Mouse (Mus musculus): Measurements from ENCODE around the gene Mbnl2. TPM values are rescaled to one million over a fixed set of nuclear protein-coding genes. Genes with fewer than 3 reads are reported as not detected.

The Mbnl2 gene
- polyA plus RNA-seq, 1 experiment from 2014 or later = 39.2 TPM

GRCm38 (mm10) chr14:120256146-120256545 is 19.3 kb upstream of the Mbnl2 start:
- 95% methylated on average over 2 of the region's 2 CpGs for WGBS
- Histone ChIP-seq H3K27ac (ENCODE audit: low read depth, low read length) (no peak overlapping the region), H3K9me3 (ENCODE audit: control insufficient read depth, low read length) (no peaks in the 10 kb centered on the region; the same call in 1 of the 2 replicates), H3K27me3 (ENCODE audit: control insufficient read depth, insufficient read depth, low read length) (no peaks in the 10 kb centered on the region), H3K4me3 (ENCODE audit: low read depth, low read length) (no peak overlapping the region), H3K36me3 (ENCODE audit: control insufficient read depth, insufficient read depth, low read length) (no peaks in the 10 kb centered on the region), H3K4me1 (replicated peaks; ENCODE audit: control insufficient read depth, insufficient read depth, low read length) (no peaks in the 10 kb centered on the region), H3K9ac (ENCODE audit: low read length) (no peak overlapping the region), H3K4me2 (ENCODE audit: low read depth, low read length, severe bottlenecking) (no peak overlapping the region)
- DNase-seq (ENCODE audit: low spot score) (no peak), ATAC-seq (replicated peaks; ENCODE audit: low FRiP score) (no peak)

GRCm38 (mm10) chr14:120256623-120257384 is 18.7 kb upstream of the Mbnl2 start:
- no peak for ATAC-seq (replicated peaks; ENCODE audit: low FRiP score)

GRCm38 (mm10) chr14:120257483-120257882 is 18.0 kb upstream of the Mbnl2 start:
- no peak overlapping the region for H3K4me2 ChIP-seq (ENCODE audit: low read depth, low read length, severe bottlenecking)
- no peak for ATAC-seq (replicated peaks; ENCODE audit: low FRiP score)
- no peaks in the 10 kb centered on the region for H3K27me3 ChIP-seq (ENCODE audit: control insufficient read depth, insufficient read depth, low read length)
- H3K4me1 ChIP-seq (replicated peaks; ENCODE audit: control insufficient read depth, insufficient read depth, low read length) = no peaks in the 10 kb centered on the region
- no peak for DNase-seq (ENCODE audit: low spot score)
- 88% methylated on average over 6 of the region's 6 CpGs for WGBS
- H3K9me3 ChIP-seq (ENCODE audit: control insufficient read depth, low read length) = no peaks in the 10 kb centered on the region; the same call in 1 of the 2 replicates
- H3K27ac ChIP-seq (ENCODE audit: low read depth, low read length) = no peak overlapping the region
- H3K9ac ChIP-seq (ENCODE audit: low read length) = no peak overlapping the region
- no peaks in the 10 kb centered on the region for H3K36me3 ChIP-seq (ENCODE audit: control insufficient read depth, insufficient read depth, low read length)
- no peak overlapping the region for H3K4me3 ChIP-seq (ENCODE audit: low read depth, low read length)

More at GRCm38 (mm10) chr14:120256623-120257384, 18.7 kb upstream of the Mbnl2 start:
- H3K4me2 ChIP-seq (ENCODE audit: low read depth, low read length, severe bottlenecking) = no peak overlapping the region
- H3K27me3 ChIP-seq (ENCODE audit: control insufficient read depth, insufficient read depth, low read length) = no peaks in the 10 kb centered on the region
- no peaks in the 10 kb centered on the region for H3K36me3 ChIP-seq (ENCODE audit: control insufficient read depth, insufficient read depth, low read length)
- H3K9me3 ChIP-seq (ENCODE audit: control insufficient read depth, low read length) = no peaks in the 10 kb centered on the region; the same call in 1 of the 2 replicates
- no peaks in the 10 kb centered on the region for H3K4me1 ChIP-seq (replicated peaks; ENCODE audit: control insufficient read depth, insufficient read depth, low read length)
- DNase-seq (ENCODE audit: low spot score) = no peak
- no peak overlapping the region for H3K27ac ChIP-seq (ENCODE audit: low read depth, low read length)
- 84% methylated on average over 15 of the region's 15 CpGs for WGBS
- H3K4me3 ChIP-seq (ENCODE audit: low read depth, low read length) = no peak overlapping the region
- no peak overlapping the region for H3K9ac ChIP-seq (ENCODE audit: low read length)

DNA sequence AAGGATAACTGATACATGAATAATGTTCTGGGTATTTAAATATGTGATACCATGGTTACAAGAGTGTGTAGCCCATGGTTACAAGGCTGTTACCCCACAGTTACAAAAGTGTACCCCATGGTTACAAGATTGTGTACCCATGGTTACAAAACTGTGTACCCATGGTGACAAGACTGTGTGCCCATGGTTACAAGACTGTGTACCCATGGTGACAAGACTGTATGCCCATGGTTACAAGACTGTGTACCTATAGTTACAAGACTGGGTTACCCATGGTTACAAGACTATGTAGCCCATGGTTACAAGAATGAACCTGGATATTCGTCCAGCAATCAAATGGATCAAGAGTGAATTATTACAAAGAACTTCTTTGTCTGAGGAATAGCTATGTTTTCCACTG is 16.0 kb upstream of the Mbnl2 start:
- no peaks in the 10 kb centered on the region for H3K36me3 ChIP-seq (ENCODE audit: control insufficient read depth, insufficient read depth, low read length)
- H3K27me3 ChIP-seq (ENCODE audit: control insufficient read depth, insufficient read depth, low read length) = no peaks in the 10 kb centered on the region
- no peaks in the 10 kb centered on the region; the same call in 1 of the 2 replicates for H3K9me3 ChIP-seq (ENCODE audit: control insufficient read depth, low read length)
- no peak overlapping the region for H3K4me2 ChIP-seq (ENCODE audit: low read depth, low read length, severe bottlenecking)
- ATAC-seq (replicated peaks; ENCODE audit: low FRiP score) = no peak
- no peak overlapping the region for H3K9ac ChIP-seq (ENCODE audit: low read length)
- no peak overlapping the region for H3K4me3 ChIP-seq (ENCODE audit: low read depth, low read length)
- WGBS = 72% methylated on average over 1 of the region's 1 CpGs
- no peaks in the 10 kb centered on the region for H3K4me1 ChIP-seq (replicated peaks; ENCODE audit: control insufficient read depth, insufficient read depth, low read length)
- DNase-seq (ENCODE audit: low spot score) = no peak
- no peak overlapping the region for H3K27ac ChIP-seq (ENCODE audit: low read depth, low read length)

DNA sequence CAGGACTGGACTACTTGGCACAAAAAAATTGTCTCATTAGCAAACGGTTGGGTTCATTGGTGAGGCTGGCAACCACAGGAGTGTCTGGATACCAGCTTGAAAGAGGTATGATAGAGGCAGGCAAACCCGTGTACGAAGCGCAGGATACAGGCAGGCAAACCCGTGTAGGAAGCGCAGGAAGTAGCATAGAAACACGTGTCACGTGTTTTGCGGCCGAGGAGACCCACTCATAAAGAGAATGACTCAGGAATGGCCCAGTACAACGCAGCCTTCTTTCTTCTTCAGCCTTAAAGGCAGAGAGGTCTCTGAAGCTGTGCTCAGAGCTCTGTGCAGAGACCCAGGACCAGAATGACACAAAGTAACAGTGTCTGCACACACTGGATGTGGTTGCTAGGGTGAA is 13.9 kb upstream of the Mbnl2 start:
- Histone ChIP-seq H3K27me3 (ENCODE audit: control insufficient read depth, insufficient read depth, low read length) (no peaks in the 10 kb centered on the region), H3K36me3 (ENCODE audit: control insufficient read depth, insufficient read depth, low read length) (no peaks in the 10 kb centered on the region), H3K9ac (ENCODE audit: low read length) (no peak overlapping the region), H3K4me2 (ENCODE audit: low read depth, low read length, severe bottlenecking) (no peak overlapping the region), H3K4me3 (ENCODE audit: low read depth, low read length) (no peak overlapping the region), H3K4me1 (replicated peaks; ENCODE audit: control insufficient read depth, insufficient read depth, low read length) (no peaks in the 10 kb centered on the region), H3K27ac (ENCODE audit: low read depth, low read length) (no peak overlapping the region), H3K9me3 (ENCODE audit: control insufficient read depth, low read length) (no peaks in the 10 kb centered on the region)
- 92% methylated on average over 11 of the region's 11 CpGs for WGBS
- ATAC-seq (replicated peaks; ENCODE audit: low FRiP score) (no peak), DNase-seq (ENCODE audit: low spot score) (no peak)

DNA sequence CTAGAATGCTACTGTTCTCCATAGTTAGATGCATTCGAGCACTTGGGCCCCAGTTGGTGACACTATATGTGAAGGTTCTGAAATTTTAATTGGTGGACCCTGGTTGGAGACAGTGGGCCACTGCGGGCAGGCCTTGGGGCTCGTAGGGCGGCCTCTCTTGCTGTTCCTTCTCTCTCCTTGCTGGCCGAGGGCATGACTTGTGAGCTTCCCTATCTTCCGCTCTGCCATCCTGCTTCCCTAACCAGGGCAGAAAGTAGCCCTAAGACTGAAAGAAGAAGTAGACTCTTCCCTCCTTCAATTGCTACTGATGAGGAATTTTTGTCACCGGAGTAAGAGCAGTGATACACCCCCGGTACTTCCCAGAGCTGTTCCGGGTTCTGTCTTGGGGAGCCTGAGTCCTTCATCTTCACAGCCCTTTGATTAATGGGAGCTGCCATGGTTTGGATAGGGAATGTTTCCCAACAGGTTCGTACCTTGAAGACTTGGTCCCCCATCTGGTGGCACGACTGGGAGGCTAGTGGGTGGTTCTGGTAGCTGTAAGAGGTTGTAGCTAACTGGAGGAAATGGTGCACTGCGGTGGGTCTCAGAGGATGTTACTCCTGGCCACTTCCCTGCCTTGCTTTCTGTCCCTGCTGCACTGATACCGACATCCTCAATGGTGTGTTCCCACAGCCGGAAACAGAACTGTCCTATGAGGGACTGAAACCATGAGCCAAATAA is 12.6 kb upstream of the Mbnl2 start:
- no peak overlapping the region for H3K9ac ChIP-seq (ENCODE audit: low read length)
- no peaks in the 10 kb centered on the region for H3K9me3 ChIP-seq (ENCODE audit: control insufficient read depth, low read length)
- ATAC-seq (replicated peaks; ENCODE audit: low FRiP score) (no peak), DNase-seq (ENCODE audit: low spot score) (no peak)
- H3K36me3 ChIP-seq (ENCODE audit: control insufficient read depth, insufficient read depth, low read length) = no peaks in the 10 kb centered on the region
- no peak overlapping the region for H3K4me2 ChIP-seq (ENCODE audit: low read depth, low read length, severe bottlenecking)
- H3K27me3 ChIP-seq (ENCODE audit: control insufficient read depth, insufficient read depth, low read length) = no peaks in the 10 kb centered on the region
- WGBS = 92% methylated on average over 14 of the region's 14 CpGs
- no peaks in the 10 kb centered on the region for H3K4me1 ChIP-seq (replicated peaks; ENCODE audit: control insufficient read depth, insufficient read depth, low read length)
- H3K4me3 ChIP-seq (ENCODE audit: low read depth, low read length) = no peak overlapping the region
- no peak overlapping the region for H3K27ac ChIP-seq (ENCODE audit: low read depth, low read length)

- no peaks in the 10 kb centered on the region for H3K4me1 ChIP-seq (replicated peaks; ENCODE audit: control insufficient read depth, insufficient read depth, low read length)
- ATAC-seq (replicated peaks; ENCODE audit: low FRiP score) (no peak), DNase-seq (ENCODE audit: low spot score) (no peak)
- H3K27ac ChIP-seq (ENCODE audit: low read depth, low read length) = no peak overlapping the region
- no peak overlapping the region for H3K9ac ChIP-seq (ENCODE audit: low read length)
- no peak overlapping the region for H3K4me3 ChIP-seq (ENCODE audit: low read depth, low read length)
- H3K4me2 ChIP-seq (ENCODE audit: low read depth, low read length, severe bottlenecking) = no peak overlapping the region
- H3K36me3 ChIP-seq (ENCODE audit: control insufficient read depth, insufficient read depth, low read length) = no peaks in the 10 kb centered on the region
- 78% methylated on average over 11 of the region's 11 CpGs for WGBS
- no peaks in the 10 kb centered on the region for H3K9me3 ChIP-seq (ENCODE audit: control insufficient read depth, low read length)
- no peaks in the 10 kb centered on the region for H3K27me3 ChIP-seq (ENCODE audit: control insufficient read depth, insufficient read depth, low read length)
Measured at GRCm38 (mm10) chr14:120263380-120264135, 11.9 kb upstream of the Mbnl2 start.

DNA sequence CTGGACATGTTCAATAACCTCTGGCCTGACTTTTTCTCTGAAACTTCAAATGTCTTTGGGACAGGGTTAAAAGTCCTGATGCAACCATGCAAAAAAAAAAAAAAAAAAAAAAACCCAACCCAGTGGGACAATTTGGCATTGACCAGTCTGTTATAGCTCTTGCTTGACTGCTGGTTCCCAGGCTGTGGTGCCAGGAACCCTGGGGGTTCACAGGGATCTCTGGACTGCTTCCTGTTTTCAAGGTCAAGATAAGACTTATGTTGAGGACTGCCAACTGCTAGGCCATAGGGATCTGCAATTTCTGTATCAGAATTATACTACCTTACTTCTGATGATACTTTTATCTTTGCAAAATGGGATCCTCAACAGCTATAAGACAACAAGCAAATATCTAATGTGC is 9.6 kb upstream of the Mbnl2 start:
- no peak for DNase-seq (ENCODE audit: low spot score)
- Histone ChIP-seq H3K9me3 (ENCODE audit: control insufficient read depth, low read length) (no peaks in the 10 kb centered on the region), H3K9ac (ENCODE audit: low read length) (no peak overlapping the region), H3K4me3 (ENCODE audit: low read depth, low read length) (no peak overlapping the region), H3K4me1 (replicated peaks; ENCODE audit: control insufficient read depth, insufficient read depth, low read length) (no peaks in the 10 kb centered on the region), H3K4me2 (ENCODE audit: low read depth, low read length, severe bottlenecking) (no peak overlapping the region), H3K27ac (ENCODE audit: low read depth, low read length) (no peak overlapping the region), H3K36me3 (ENCODE audit: control insufficient read depth, insufficient read depth, low read length) (no peaks in the 10 kb centered on the region), H3K27me3 (ENCODE audit: control insufficient read depth, insufficient read depth, low read length) (no peaks in the 10 kb centered on the region)
- ATAC-seq (replicated peaks; ENCODE audit: low FRiP score) = no peak

All from forebrain, embryonic 11.5 days (tissue).